Mouse (Mus musculus) heart, adult 11 months (tissue): ENCODE results near the gene Tpp2.
A peak's percentile ranks its signal among the peaks of the same experiment; 100 is the strongest.
"Not testable (repeated sequence)": the region's sequence is repeated elsewhere in the genome, so short reads cannot be mapped to it uniquely, and the experiment has no call there.

Experiments used
- DNase-seq: peaks from one replicate; pipeline ENCODE4 v3.0.0; 2022

Gene Tpp2

GRCm38 (mm10) chr1:43933488-43934415, at the start of gene Tpp2:
Gene Tpp2, plus strand, starts transcription at chr1:43933647.
- DNase-seq, result peak; percentile 100

GRCm38 (mm10) chr1:43888358-43888757, 45.1 kb upstream of the Tpp2 start:
- not testable (repeated sequence) for DNase-seq

- no peak for DNase-seq
These were observed 37.7 kb upstream of the Tpp2 start for GRCm38 (mm10) chr1:43895742-43896141.

GRCm38 (mm10) chr1:43897131-43897530, 36.3 kb upstream of the Tpp2 start:
- no peak for DNase-seq

GRCm38 (mm10) chr1:43897987-43898386, 35.5 kb upstream of the Tpp2 start:
- DNase-seq, result no peak

- DNase-seq, result no peak
These were observed 34.3 kb upstream of the Tpp2 start for GRCm38 (mm10) chr1:43898991-43899714.

- no peak for DNase-seq
These were observed 31.0 kb upstream of the Tpp2 start for GRCm38 (mm10) chr1:43902417-43902816.

- no peak for DNase-seq
These were observed 30.6 kb upstream of the Tpp2 start for GRCm38 (mm10) chr1:43902855-43903254.

GRCm38 (mm10) chr1:43915428-43915827, 18.0 kb upstream of the Tpp2 start:
- no peak for DNase-seq

GRCm38 (mm10) chr1:43916854-43917253, 16.6 kb upstream of the Tpp2 start:
- DNase-seq, result no peak

- DNase-seq, result no peak
These were observed 966 bp downstream of the Tpp2 start for GRCm38 (mm10) chr1:43934416-43934810.

GRCm38 (mm10) chr1:43939310-43939709, 5.9 kb downstream of the Tpp2 start:
- DNase-seq, result no peak

GRCm38 (mm10) chr1:43941476-43942217, 8.2 kb downstream of the Tpp2 start:
- no peak for DNase-seq

GRCm38 (mm10) chr1:43942814-43943213, 9.4 kb downstream of the Tpp2 start:
- no peak for DNase-seq

- no peak for DNase-seq
These were observed 20.2 kb downstream of the Tpp2 start for GRCm38 (mm10) chr1:43953679-43954078.

- peak; percentile 69 for DNase-seq
These were observed 30.9 kb downstream of the Tpp2 start for GRCm38 (mm10) chr1:43964381-43964780.

GRCm38 (mm10) chr1:43966756-43967155, 33.3 kb downstream of the Tpp2 start:
- DNase-seq, result peak; percentile 70

GRCm38 (mm10) chr1:43969361-43969760, 35.9 kb downstream of the Tpp2 start:
- DNase-seq, result no peak

- DNase-seq, result no peak
These were observed 37.6 kb downstream of the Tpp2 start for GRCm38 (mm10) chr1:43971089-43971488.

GRCm38 (mm10) chr1:43996914-43997589, 63.6 kb downstream of the Tpp2 start:
- DNase-seq, result no peak

GRCm38 (mm10) chr1:44004513-44004912, 71.1 kb downstream of the Tpp2 start:
- DNase-seq, result no peak

- DNase-seq, result no peak
These were observed 82.1 kb downstream of the Tpp2 start for GRCm38 (mm10) chr1:44015556-44015955.

- no peak for DNase-seq
These were observed 86.5 kb downstream of the Tpp2 start, which contains the start of gene Mettl21c for GRCm38 (mm10) chr1:44019934-44020333. Gene Mettl21c, minus strand, starts transcription at chr1:44020034.
